Mouse (Mus musculus) spleen, adult 2 months (tissue): ENCODE measurements at regions not wholly inside any gene's neighbourhood (a gene's known extent, or its start where the extent isn't known, plus 50 kb on each side); places are given as distances from the start of the nearest gene placed in this dataset.

ENCODE experiments used
- DNase-seq, 2 experiments: peaks; one replicate each; pipeline versions ENCODE4 v3.0.0 to v3.0.0-alpha.2; 2012 to 2021; ENCODE audit warnings: low spot score in 2 of 2, low read depth in 1 of 2
- H3K27ac ChIP-seq: fragments of 200-500 bp; 2 replicates; pipeline ENCODE4 v1.5.1; 2012; ENCODE audit warnings: low read length, inconsistent platforms; ENCODE audit not compliant: insufficient read depth
- H3K27me3 ChIP-seq: fragments of 200-500 bp; 2 replicates; pipeline ENCODE4 v1.6.1; 2012; ENCODE audit warnings: mild to moderate bottlenecking, moderate library complexity, low read length, inconsistent platforms; ENCODE audit not compliant: control insufficient read depth, insufficient read depth
- H3K36me3 ChIP-seq: fragments of 200-500 bp; 2 replicates; pipeline ENCODE4 v1.6.1; 2012; ENCODE audit warnings: mild to moderate bottlenecking, low read length, inconsistent platforms; ENCODE audit not compliant: control insufficient read depth, insufficient read depth
- H3K4me1 ChIP-seq: fragments of 200-500 bp; 2 replicates; pipeline ENCODE4 v1.6.1; 2011; ENCODE audit warnings: inconsistent platforms; ENCODE audit not compliant: control insufficient read depth, insufficient read depth, insufficient read length
- H3K4me3 ChIP-seq: fragments of 200-500 bp; 2 replicates; pipeline ENCODE4 v1.5.1; 2011; ENCODE audit warnings: mild to moderate bottlenecking, inconsistent platforms; ENCODE audit not compliant: insufficient read depth, insufficient read length; ENCODE audit errors: extremely low read depth
- CTCF ChIP-seq: fragments of 200-500 bp; IDR thresholded peaks from 2 replicates; pipeline ENCODE4 v1.5.1; 2011; ENCODE audit warnings: mild to moderate bottlenecking, inconsistent platforms; ENCODE audit not compliant: insufficient read depth, insufficient read length, insufficient replicate concordance; ENCODE audit errors: extremely low read depth
- POLR2A ChIP-seq: fragments of 200-500 bp; IDR thresholded peaks from 2 replicates; pipeline ENCODE4 v1.6.1; 2011; ENCODE audit warnings: low read depth, low read length, inconsistent platforms
- WGBS: fragments of 180-500 bp; shearing (Covaris S2); methylation state at CpG from one replicate; pipeline ENCODE4 v1.1.7; 2018; 5-methylcytosine and 5-hydroxymethylcytosine counted together

GRCm38 (mm10) chr12:39785026-39785425 lies 252.8 kb downstream of the Arl4a start:
- 92% methylated on average over 3 of the region's 3 CpGs for WGBS
- Histone ChIP-seq H3K4me1 (no peaks in the 10 kb centered on the region), H3K27ac (no peak overlapping the region), H3K4me3 (no peak overlapping the region), H3K36me3 (no peaks in the 10 kb centered on the region), H3K27me3 (no peaks in the 10 kb centered on the region)
- DNase-seq = no peak
- TF ChIP-seq CTCF (no peak), POLR2A (no peak)

GRCm38 (mm10) chr12:39784532-39784931 lies 253.3 kb downstream of the Arl4a start:
- no peak for TF ChIP-seq POLR2A
- no peak for TF ChIP-seq CTCF
- no peaks in the 10 kb centered on the region for H3K4me1 ChIP-seq
- WGBS = 89% methylated on average over 3 of the region's 3 CpGs
- no peaks in the 10 kb centered on the region for H3K27me3 ChIP-seq
- no peak for DNase-seq
- no peak overlapping the region for H3K27ac ChIP-seq
- no peak overlapping the region for H3K4me3 ChIP-seq
- no peaks in the 10 kb centered on the region for H3K36me3 ChIP-seq

- WGBS = 88% methylated on average over 3 of the region's 3 CpGs
Measured at GRCm38 (mm10) chr12:39776173-39776572, 261.7 kb downstream of the Arl4a start.

GRCm38 (mm10) chr12:39766988-39767387 lies 270.8 kb downstream of the Arl4a start:
- Histone ChIP-seq H3K4me1 (no peaks in the 10 kb centered on the region), H3K27ac (no peak overlapping the region), H3K36me3 (no peaks in the 10 kb centered on the region), H3K4me3 (no peak overlapping the region), H3K27me3 (no peaks in the 10 kb centered on the region)
- WGBS = 92% methylated on average over 11 of the region's 11 CpGs
- DNase-seq = no peak
- no peak for TF ChIP-seq POLR2A
- TF ChIP-seq CTCF = no peak

More at GRCm38 (mm10) chr12:39776173-39776572, 261.7 kb downstream of the Arl4a start:
- Histone ChIP-seq H3K27ac (no peak overlapping the region), H3K4me3 (no peak overlapping the region), H3K36me3 (no peaks in the 10 kb centered on the region), H3K4me1 (no peaks in the 10 kb centered on the region), H3K27me3 (no peaks in the 10 kb centered on the region)
- DNase-seq = no peak
- TF ChIP-seq POLR2A = no peak
- TF ChIP-seq CTCF = no peak

- no peak for TF ChIP-seq CTCF
- Histone ChIP-seq H3K4me3 (no peak overlapping the region), H3K27me3 (no peaks in the 10 kb centered on the region), H3K36me3 (no peaks in the 10 kb centered on the region), H3K4me1 (no peaks in the 10 kb centered on the region), H3K27ac (no peak overlapping the region)
- 89% methylated on average over 3 of the region's 3 CpGs for WGBS
- DNase-seq = no peak
Measured at GRCm38 (mm10) chr12:39763529-39763928, 274.3 kb downstream of the Arl4a start.

GRCm38 (mm10) chr12:39761946-39762345 lies 275.9 kb downstream of the Arl4a start:
- Histone ChIP-seq H3K27me3 (no peaks in the 10 kb centered on the region), H3K4me1 (no peaks in the 10 kb centered on the region), H3K4me3 (no peak overlapping the region), H3K36me3 (no peaks in the 10 kb centered on the region), H3K27ac (no peak overlapping the region)
- no peak for DNase-seq
- TF ChIP-seq CTCF = no peak
- WGBS = 76% methylated on average over 5 of the region's 5 CpGs

- Histone ChIP-seq H3K27ac (no peak overlapping the region), H3K4me3 (no peak overlapping the region), H3K4me1 (no peaks in the 10 kb centered on the region), H3K36me3 (no peaks in the 10 kb centered on the region), H3K27me3 (no peaks in the 10 kb centered on the region)
- 76% methylated on average over 1 of the region's 1 CpGs for WGBS
- TF ChIP-seq CTCF (no peak), POLR2A (no peak)
- DNase-seq = no peak
Measured at GRCm38 (mm10) chr12:39761326-39761725, 276.5 kb downstream of the Arl4a start.

- no peak overlapping the region for H3K4me3 ChIP-seq
- no peaks in the 10 kb centered on the region for H3K27me3 ChIP-seq
- H3K36me3 ChIP-seq = no peaks in the 10 kb centered on the region
- H3K4me1 ChIP-seq = no peaks in the 10 kb centered on the region
- H3K27ac ChIP-seq = no peak overlapping the region
- TF ChIP-seq POLR2A = no peak
- TF ChIP-seq CTCF = no peak
- no peak for DNase-seq
Measured at GRCm38 (mm10) chr12:39757975-39758374, 279.9 kb downstream of the Arl4a start.
